Mouse (Mus musculus) midbrain, postnatal 0 days (tissue): ENCODE measurements at regions not wholly inside any gene's neighbourhood (a gene's known extent, or its start where the extent isn't known, plus 50 kb on each side); places are given as distances from the start of the nearest gene placed in this dataset.

Source experiments
- ATAC-seq: fragments of 200-750 bp; cut with Nextera tagmentation; 2 replicates; pipeline ENCODE4 v1.8.0; 2017; ENCODE audit warnings: moderate number of reproducible peaks, mild to moderate bottlenecking, moderate TSS enrichment, moderate library complexity; ENCODE audit not compliant: low FRiP score
- DNase-seq: peaks from one replicate; pipeline ENCODE4 v3.0.0-alpha.2; 2015; ENCODE audit warnings: low spot score
- H3K27ac ChIP-seq: fragments of 300-500 bp; sonication (generic); 2 replicates; pipeline ENCODE4 v1.5.1; 2014; ENCODE audit warnings: low read depth, mild to moderate bottlenecking, low read length, mixed read lengths
- H3K27me3 ChIP-seq: fragments of 300-500 bp; sonication (generic); 2 replicates; pipeline ENCODE4 v1.6.1; 2014; ENCODE audit warnings: low read length, control low read depth, mixed read lengths; ENCODE audit not compliant: insufficient read depth
- H3K36me3 ChIP-seq: fragments of 300-500 bp; sonication (generic); 2 replicates; pipeline ENCODE4 v1.6.1; 2014; ENCODE audit warnings: low read length, control low read depth, mixed read lengths; ENCODE audit not compliant: insufficient read depth
- H3K4me1 ChIP-seq: fragments of 300-500 bp; sonication (generic); 2 replicates; pipeline ENCODE4 v1.6.1; 2014; ENCODE audit warnings: mild to moderate bottlenecking, control low read depth, antibody characterized with exemption, low read length, mixed read lengths; ENCODE audit not compliant: insufficient read depth
- H3K4me2 ChIP-seq: fragments of 300-500 bp; sonication (generic); 2 replicates; pipeline ENCODE4 v1.6.1; 2014; ENCODE audit warnings: low read depth, mild to moderate bottlenecking, low read length, mixed read lengths; ENCODE audit not compliant: poor library complexity, severe bottlenecking
- H3K4me3 ChIP-seq: fragments of 300-500 bp; sonication (generic); 2 replicates; pipeline ENCODE4 v1.5.1; 2014; ENCODE audit warnings: low read depth, mild to moderate bottlenecking, low read length, moderate library complexity
- H3K9ac ChIP-seq: fragments of 300-500 bp; sonication (generic); replicated peaks from 2 replicates; pipeline ENCODE4 v1.6.1; 2014; ENCODE audit warnings: mild to moderate bottlenecking, low read length, moderate library complexity, mixed read lengths; ENCODE audit not compliant: poor library complexity, severe bottlenecking
- H3K9me3 ChIP-seq: fragments of 300-500 bp; sonication (generic); 2 replicates; pipeline ENCODE4 v1.6.1; 2016; ENCODE audit warnings: low read length, control low read depth
- CTCF ChIP-seq: IDR thresholded peaks from 2 replicates; pipeline ENCODE4 v1.5.1; 2016; ENCODE audit warnings: antibody characterized with exemption, mild to moderate bottlenecking
- WGBS: fragments of 180-500 bp; shearing (Covaris S2); extraction: QIAGEN DNeasy Blood & Tissue Kit; methylation state at CpG from one replicate; pipeline ENCODE4 v1.1.7; 2014; 5-methylcytosine and 5-hydroxymethylcytosine counted together

DNA sequence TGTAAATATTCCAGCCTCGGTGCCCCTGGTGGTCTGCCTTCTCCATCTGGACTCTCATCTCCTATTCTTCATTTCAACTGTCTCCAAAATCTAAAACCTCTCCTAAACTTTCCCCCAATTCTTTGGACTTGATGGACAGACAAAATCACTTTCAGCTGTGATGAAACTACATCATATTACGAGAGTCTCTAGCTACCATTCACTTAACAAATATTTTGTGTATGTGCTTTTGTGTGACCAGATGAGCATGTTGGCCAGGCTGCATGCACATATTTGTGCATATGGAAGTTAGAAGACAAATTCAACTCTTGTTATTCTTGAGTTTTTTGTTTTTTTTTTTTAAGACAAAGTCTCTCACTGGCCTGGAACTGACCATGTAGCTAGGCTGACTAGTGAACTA, 559.4 kb upstream of the Cdh11 start:
- DNase-seq (no peak), ATAC-seq (no peak)
- WGBS = 90% methylated on average over 2 of the region's 2 CpGs
- no peak overlapping the region for H3K27ac ChIP-seq
- no peak for TF ChIP-seq CTCF
- no peak overlapping the region for H3K4me2 ChIP-seq
- no peak overlapping the region for H3K9ac ChIP-seq
- no peak overlapping the region for H3K4me3 ChIP-seq
- no peaks in the 10 kb centered on the region for H3K27me3 ChIP-seq
- H3K36me3 ChIP-seq = no peaks in the 10 kb centered on the region
- H3K4me1 ChIP-seq = no peaks in the 10 kb centered on the region
- H3K9me3 ChIP-seq = no peaks in the 10 kb centered on the region

DNA sequence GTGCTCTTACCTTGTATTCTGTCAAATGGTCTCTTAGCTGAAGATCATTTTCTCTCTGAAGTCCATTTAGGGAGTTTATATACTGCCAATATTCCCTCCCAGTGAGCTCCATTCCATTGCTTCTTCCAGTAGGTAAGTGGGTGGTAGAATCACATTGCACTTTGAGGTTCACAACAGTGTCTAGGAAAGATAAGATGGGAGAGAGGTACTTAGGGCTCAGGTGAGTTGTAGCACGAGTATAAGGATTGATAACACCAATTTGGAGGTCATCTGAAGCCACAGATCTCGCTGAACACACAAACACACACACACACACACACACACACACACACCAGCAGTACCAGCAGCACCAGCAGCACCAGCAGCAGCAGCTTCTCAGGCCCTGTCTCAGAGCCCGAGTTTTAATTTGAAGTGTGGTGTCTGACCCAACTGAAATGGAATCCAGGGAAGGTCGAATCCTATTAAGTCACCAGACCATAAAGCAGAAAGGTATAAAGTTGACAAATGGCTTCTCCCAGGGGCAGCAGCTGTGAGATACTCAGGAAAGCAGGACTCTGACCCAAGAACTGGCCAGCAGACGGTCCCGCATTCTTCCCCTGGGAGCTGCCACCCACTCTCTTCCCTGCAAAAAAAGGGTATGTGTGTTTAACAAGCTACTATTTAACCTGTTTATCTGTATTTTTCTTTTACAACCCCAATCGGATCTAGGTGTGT, 561.9 kb upstream of the Cdh11 start:
- ATAC-seq = no peak
- no peaks in the 10 kb centered on the region for H3K4me1 ChIP-seq
- DNase-seq = no peak
- no peak overlapping the region for H3K4me2 ChIP-seq
- no peak for TF ChIP-seq CTCF
- WGBS = 69% methylated on average over 7 of the region's 7 CpGs
- H3K27me3 ChIP-seq = no peaks in the 10 kb centered on the region
- no peak overlapping the region for H3K27ac ChIP-seq
- H3K9ac ChIP-seq = no peak overlapping the region
- H3K9me3 ChIP-seq = no peaks in the 10 kb centered on the region
- no peak overlapping the region for H3K4me3 ChIP-seq
- H3K36me3 ChIP-seq = no peaks in the 10 kb centered on the region

DNA sequence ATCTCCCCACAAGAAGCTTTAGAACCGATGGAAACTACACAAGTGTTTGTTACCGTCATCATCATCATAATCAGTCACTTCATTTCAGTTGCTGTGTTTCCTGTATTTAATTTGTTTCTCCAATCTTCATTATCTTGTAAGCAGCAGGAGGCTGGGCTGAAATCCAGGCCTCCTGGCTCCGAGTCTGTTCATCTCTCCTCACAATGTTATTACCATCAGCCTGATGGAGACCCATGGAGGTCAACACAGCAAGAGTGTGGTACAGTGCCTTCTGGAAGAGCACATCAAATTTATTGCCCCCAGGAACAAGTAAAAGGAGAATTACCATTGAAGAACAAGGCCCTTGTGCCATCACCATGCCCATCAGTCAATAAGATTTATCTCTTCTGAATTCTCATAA, 576.3 kb upstream of the Cdh11 start:
- no peaks in the 10 kb centered on the region for H3K27me3 ChIP-seq
- WGBS = 70% methylated on average over 3 of the region's 3 CpGs
- H3K36me3 ChIP-seq = no peaks in the 10 kb centered on the region
- DNase-seq (peak; percentile 52), ATAC-seq (no peak)
- no peak overlapping the region for H3K4me3 ChIP-seq
- H3K9ac ChIP-seq = no peak overlapping the region
- H3K9me3 ChIP-seq = no peaks in the 10 kb centered on the region
- no peaks in the 10 kb centered on the region for H3K4me1 ChIP-seq
- H3K27ac ChIP-seq = no peak overlapping the region
- no peak overlapping the region for H3K4me2 ChIP-seq
- TF ChIP-seq CTCF = no peak

DNA sequence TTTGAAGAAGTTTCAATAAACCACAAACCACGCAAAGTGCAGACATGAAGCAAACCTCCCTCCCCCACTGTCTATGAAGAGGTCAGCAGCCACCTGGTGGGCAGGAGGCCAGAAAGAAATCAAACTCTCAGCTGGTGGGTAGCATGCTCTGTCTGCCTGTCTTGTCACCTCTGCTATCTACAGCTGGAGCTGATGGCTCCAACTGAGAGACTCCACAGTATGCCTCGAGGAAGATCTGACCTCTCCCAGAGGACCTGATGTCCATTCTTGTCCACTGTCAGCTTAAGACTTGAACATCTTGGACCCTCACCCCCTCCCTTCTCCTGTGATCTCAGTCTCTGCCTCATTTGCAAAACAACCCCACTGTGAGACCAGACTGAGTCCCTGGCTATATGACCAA, 585.0 kb upstream of the Cdh11 start:
- TF ChIP-seq CTCF = no peak
- WGBS = 23% methylated on average over 2 of the region's 2 CpGs
- Histone ChIP-seq H3K9ac (no peak overlapping the region), H3K4me3 (no peak overlapping the region), H3K27ac (no peak overlapping the region), H3K4me1 (no peaks in the 10 kb centered on the region), H3K9me3 (no peaks in the 10 kb centered on the region), H3K27me3 (no peaks in the 10 kb centered on the region), H3K4me2 (no peak overlapping the region), H3K36me3 (no peaks in the 10 kb centered on the region)
- no peak for ATAC-seq
- peak; percentile 33 for DNase-seq

DNA sequence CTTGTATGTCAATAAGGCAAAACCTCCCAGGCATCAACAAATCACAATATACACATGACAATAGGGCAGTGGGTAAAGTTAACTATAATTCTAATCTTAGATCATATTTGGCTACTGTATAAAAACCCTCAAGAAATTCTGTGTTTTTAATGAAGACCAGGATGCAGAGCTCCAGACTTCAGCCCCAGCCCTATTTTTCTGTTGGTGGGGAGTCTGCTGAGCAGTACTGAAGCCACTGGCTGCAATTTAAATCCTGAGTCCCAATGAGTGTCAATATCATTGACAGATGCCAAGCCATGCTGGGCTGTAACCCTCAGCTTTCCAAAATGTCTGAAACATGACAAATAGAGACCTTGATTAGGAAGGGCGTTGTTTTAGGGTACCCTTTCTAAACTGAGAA, 587.6 kb upstream of the Cdh11 start:
- Histone ChIP-seq H3K9me3 (no peaks in the 10 kb centered on the region), H3K4me3 (no peak overlapping the region), H3K36me3 (no peaks in the 10 kb centered on the region), H3K4me1 (no peaks in the 10 kb centered on the region), H3K9ac (no peak overlapping the region), H3K27ac (no peak overlapping the region), H3K4me2 (no peak overlapping the region), H3K27me3 (no peaks in the 10 kb centered on the region)
- 78% methylated on average over 1 of the region's 1 CpGs for WGBS
- DNase-seq = no peak
- no peak for TF ChIP-seq CTCF
- no peak for ATAC-seq

DNA sequence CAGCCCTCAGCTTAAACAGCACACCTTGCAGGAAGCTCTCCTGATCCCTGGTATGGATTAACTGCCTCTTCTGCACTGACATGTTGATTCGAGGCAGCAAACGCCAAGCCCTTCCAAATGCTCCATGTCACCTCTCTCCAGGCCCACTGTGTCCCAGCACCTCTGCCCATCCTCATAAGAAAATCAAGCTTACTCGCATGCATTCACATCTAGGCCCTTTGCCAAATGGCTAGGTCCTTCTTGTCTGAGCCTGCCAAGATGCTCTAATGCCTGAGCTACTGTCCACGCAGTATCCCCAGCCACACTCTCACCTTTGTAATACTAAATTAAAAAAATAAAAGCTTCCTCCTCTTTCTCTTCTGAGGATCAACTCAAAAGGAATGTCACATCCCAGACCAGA, 588.7 kb upstream of the Cdh11 start:
- Histone ChIP-seq H3K4me2 (no peak overlapping the region), H3K36me3 (no peaks in the 10 kb centered on the region), H3K9ac (no peak overlapping the region), H3K4me1 (no peaks in the 10 kb centered on the region), H3K9me3 (no peaks in the 10 kb centered on the region), H3K4me3 (no peak overlapping the region), H3K27ac (no peak overlapping the region), H3K27me3 (no peaks in the 10 kb centered on the region)
- DNase-seq (peak; percentile 64), ATAC-seq (no peak)
- 77% methylated on average over 4 of the region's 4 CpGs for WGBS
- TF ChIP-seq CTCF = no peak
